Mouse (Mus musculus): Measurements from ENCODE around the gene Klhdc10.
A peak's percentile ranks its signal among the peaks of the same experiment; 100 is the strongest.

The Klhdc10 gene

GRCm38 (mm10) chr6:30402091-30402491 lies 423 bp downstream of the Klhdc10 start:
- DNase-seq (ENCODE audit: low spot score in 2 of 2): no peak

- DNase-seq (ENCODE audit: low spot score in 2 of 2): peak; percentile 54 to 71
Observed at GRCm38 (mm10) chr6:30403465-30403864, 1.8 kb downstream of the Klhdc10 start.

DNA sequence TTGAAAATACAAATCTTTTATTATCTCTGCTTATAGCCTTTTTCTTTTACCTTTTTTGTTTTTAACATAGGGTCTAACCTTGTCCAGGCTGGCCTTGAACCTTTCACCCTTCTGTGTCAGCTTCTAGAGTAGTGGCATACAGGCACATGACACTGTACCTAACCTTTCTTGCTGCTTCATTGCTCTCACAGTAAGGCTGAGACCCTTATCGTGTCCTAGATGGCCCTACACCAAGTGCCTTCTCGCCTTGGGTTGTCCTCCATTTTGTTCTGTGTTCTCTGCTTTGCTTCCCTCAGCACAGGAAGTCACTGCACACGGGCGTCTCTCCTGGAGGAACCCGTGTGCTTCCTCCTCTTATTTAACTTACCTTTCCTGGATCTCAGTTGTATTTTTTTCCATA lies 3.0 kb downstream of the Klhdc10 start:
- DNase-seq (ENCODE audit: low spot score in 2 of 2): no peak

DNA sequence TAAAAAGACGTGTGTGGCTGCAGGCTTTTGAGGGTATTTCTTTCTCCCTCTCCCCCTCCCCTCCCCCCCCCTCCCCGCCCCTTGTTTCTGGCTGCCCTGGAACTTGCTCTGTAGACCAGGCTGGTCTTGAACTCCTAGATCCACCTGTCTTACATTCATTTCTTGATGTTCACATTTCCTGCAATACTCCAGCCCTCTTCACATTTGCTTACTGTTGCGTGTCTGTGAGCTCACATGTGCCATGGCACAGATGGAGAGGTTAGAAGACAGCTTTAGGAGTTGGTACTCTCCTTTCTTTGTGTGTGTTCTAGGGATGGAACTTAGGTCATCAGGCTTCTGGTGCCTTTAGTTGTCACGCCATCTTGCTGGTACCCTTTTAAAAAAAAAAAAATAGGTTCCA lies 6.6 kb downstream of the Klhdc10 start:
- no peak for DNase-seq (ENCODE audit: low spot score in 2 of 2)

GRCm38 (mm10) chr6:30409399-30410093 lies 7.9 kb downstream of the Klhdc10 start:
- DNase-seq (ENCODE audit: low spot score in 2 of 2): no peak

GRCm38 (mm10) chr6:30411311-30411710 lies 9.6 kb downstream of the Klhdc10 start:
- DNase-seq (ENCODE audit: low spot score in 2 of 2): no peak

GRCm38 (mm10) chr6:30416126-30416525 lies 14.5 kb downstream of the Klhdc10 start:
- DNase-seq (ENCODE audit: low spot score in 2 of 2): no peak

GRCm38 (mm10) chr6:30416801-30417200 lies 15.1 kb downstream of the Klhdc10 start:
- no peak for DNase-seq (ENCODE audit: low spot score in 2 of 2)

DNA sequence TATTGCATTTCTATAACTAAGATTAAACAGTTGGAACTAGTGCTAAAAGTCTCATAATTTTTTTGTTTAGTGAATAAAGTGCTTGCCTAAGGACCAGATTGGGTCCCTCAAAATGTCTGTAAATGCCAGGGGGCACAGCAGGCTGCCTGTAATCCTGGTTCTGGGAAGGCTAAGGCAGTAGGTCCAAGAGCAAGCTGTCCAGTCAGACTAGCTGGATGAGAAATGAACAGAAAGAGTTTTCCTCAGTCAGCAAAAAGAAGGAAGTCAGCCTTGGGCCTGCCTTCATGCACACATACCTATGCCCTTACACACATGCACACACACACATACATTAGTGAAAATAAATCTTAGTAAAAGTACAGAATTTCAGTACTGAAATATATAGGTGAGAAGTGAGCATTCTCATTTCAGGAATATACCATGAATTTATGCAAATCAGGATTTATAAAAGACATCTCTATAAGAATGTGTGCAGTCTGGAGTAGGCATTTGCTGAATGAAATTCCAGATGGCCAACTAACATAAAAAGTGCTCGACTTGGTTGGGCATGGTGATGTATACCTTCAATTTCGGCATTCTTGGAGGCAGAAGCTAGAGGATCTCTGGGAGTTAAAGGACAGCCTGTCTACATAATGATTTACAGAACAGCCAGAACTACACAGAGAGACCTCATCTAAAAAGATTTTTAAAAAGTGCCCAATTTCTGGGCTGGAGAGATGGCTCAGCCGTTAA lies 31.0 kb downstream of the Klhdc10 start:
- DNase-seq (ENCODE audit: low spot score in 2 of 2): no peak

DNA sequence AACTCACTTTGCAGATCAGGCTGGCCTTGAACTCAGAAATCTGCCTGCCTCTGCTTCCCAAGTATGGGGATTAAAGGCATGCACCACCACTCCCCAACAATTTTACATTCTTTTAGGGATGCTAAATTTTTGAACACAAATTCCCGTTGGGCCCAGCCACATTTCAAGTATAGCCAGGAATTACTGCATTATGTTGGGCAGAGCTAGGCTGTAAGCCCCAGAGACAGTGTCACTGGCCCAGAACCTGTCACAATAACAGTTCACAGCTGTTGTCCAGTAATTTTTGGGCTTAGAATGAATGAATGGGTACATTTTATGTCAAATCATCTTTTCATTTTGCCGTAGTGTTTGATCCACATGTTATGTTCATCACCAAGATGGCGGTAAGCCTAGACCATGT lies 34.8 kb downstream of the Klhdc10 start:
- DNase-seq (ENCODE audit: low spot score in 2 of 2): peak in 1 of 2 experiments; percentile 31

GRCm38 (mm10) chr6:30437054-30437453 lies 35.4 kb downstream of the Klhdc10 start:
- no peak for DNase-seq (ENCODE audit: low spot score in 2 of 2)

- DNase-seq (ENCODE audit: low spot score in 2 of 2): no peak
Observed at GRCm38 (mm10) chr6:30439576-30439975, 37.9 kb downstream of the Klhdc10 start.

DNA sequence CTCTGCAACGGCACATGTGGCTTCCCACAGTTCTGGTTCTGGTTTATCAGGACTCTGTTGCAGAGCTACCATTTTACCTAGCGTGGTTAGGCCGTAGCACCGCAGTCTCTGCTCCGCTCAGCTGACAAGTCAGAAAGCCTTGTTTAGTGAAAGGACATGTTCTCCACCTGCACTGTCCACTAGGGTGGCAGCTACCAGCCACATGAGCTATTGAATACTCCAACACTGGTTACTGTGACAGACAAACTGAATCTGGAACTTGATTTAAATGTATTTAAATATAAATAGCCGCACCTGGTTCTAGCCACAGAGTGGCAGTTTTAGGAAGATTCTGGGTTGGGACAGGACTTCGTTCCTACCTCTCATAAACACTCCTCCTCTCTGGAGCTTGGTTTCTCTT lies 55.3 kb downstream of the Klhdc10 start:
- no peak for DNase-seq (ENCODE audit: low spot score in 2 of 2)

DNA sequence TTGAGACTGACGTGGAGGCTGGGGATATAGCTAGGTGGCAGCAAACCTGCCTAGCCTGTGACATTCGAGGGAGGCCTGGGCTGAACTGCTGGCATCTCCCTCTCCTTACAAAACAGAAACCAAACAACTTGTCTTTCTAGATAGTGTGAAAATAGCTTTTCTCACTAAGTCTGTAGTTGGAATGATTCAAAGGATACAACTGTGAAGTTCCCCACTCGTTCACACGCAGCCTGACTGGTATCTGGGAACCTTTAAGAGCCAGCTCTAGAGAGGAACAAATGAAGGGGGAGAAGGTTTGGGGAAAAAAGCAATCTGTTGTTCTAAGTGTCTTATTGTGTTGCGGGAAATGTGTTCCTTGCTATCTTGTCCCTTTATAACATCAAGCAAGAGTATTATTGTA lies 57.0 kb downstream of the Klhdc10 start:
- no peak for DNase-seq (ENCODE audit: low spot score in 2 of 2)

DNA sequence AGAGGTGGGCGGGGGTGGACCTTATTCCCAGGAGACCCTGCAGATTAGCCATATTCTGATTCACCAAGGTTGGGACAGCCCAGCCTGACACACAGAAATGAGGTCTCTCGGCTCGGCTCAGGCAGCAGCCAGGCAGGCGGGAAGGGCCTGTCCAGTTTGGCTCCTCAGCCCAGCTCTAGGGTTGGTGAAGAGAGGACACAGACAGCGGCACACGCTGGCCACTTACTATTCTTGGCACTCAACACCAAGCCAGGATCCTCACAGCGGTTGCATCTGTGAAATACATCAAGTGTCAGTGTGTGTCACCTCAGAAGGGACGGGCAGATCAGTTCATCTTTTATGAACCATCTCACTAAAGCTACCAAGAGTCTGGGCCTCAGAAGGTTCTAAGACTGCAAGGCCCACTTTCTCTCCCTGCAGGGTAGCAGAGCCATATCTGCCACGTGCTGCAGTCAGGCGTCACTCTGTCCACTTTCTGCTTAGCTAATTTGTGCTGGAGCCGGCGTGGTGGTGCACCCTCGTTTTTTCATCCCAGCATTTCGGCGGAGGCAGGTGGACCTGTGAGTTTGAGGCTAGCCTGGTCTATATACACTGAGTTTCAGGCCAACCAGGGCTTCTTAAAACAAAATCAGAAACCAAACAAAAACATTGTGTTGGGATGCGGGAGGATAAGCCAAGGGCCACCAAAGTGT lies 57.5 kb downstream of the Klhdc10 start:
- no peak for DNase-seq (ENCODE audit: low spot score in 2 of 2)

GRCm38 (mm10) chr6:30459811-30460749 lies 58.4 kb downstream of the Klhdc10 start:
- DNase-seq (ENCODE audit: low spot score in 2 of 2): peak; percentile 54 to 59

GRCm38 (mm10) chr6:30460750-30461446 lies 59.2 kb downstream of the Klhdc10 start:
- peak; percentile 43 to 44 for DNase-seq (ENCODE audit: low spot score in 2 of 2)

DNA sequence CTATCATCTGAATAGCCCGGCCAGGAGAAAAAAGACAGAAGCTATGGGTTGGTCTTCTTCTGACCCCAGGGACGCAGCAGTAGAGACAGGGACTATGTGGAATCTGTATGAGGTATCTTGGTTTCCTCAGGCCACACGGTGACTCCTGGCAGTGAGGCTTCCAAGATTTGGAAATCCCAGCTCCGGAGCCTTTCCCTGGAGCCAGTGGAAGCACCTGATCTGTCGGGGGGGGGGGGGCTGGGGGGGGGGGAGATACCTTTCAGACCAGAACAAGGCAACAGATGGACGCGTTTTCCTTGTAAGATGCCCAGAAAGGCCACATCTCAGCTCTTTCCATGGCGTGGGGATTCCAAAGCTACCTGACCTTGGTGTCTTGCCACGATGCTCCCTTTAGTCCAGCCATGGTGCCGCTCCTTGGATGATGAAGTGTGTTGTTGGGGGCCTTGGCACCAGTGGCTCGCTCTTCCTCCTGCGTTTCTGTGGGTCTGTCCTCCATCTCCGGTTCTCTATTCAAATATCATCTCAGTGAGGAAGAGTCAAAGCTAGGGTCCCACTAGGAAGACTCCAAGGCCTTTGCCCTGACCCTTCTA lies 60.2 kb downstream of the Klhdc10 start:
- no peak for DNase-seq (ENCODE audit: low spot score in 2 of 2)

DNA sequence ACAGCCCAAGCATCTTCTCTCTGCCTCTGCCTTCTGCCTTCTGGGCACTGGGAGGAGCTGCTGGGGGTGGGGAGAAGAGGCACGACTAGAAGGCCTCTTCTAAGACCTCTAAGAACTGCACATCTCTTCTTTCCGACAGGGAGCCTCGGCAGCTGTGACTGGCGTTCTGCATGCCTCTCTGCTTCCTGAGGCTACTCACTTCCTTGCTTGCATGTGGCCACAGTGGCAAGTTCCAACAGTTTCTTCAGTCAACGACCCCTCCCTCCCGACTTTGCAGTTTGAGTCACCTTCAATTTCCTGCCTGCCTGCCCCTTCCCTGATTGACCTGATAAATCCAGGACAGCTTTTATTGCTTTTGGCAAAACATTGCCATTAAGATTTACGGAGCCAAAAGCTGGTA lies 61.2 kb downstream of the Klhdc10 start:
- no peak for DNase-seq (ENCODE audit: low spot score in 2 of 2)

- DNase-seq (ENCODE audit: low spot score in 2 of 2): peak in 1 of 2 experiments; percentile 12
Observed at GRCm38 (mm10) chr6:30465586-30465985, 63.9 kb downstream of the Klhdc10 start.

DNA sequence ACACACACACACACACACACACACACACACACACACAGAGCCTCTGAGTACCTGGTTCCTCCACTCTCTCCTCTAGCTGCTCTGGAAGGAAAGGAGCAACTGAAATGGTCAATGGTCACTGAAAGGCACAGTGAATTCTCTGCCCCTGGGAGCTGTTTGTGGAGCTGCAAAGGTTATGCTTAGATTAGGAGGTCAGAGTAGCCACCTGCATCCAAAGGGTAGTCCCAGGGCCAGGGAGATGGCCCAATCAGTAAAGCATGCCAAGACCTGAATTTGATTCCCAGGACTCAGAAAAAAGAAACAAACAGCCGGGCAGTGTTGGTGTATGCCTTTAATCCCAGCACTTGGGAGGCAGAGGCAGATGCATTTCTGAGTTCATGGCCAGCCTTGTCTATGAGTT lies 66.4 kb downstream of the Klhdc10 start:
- no peak for DNase-seq (ENCODE audit: low spot score in 2 of 2)
